Mouse (Mus musculus) midbrain, embryonic 13.5 days (tissue): ENCODE results near the gene Usp48. TPM values are rescaled to one million over a fixed set of nuclear protein-coding genes. Genes with fewer than 3 reads are reported as not detected.
"Not testable (repeated sequence)": the region's sequence is repeated elsewhere in the genome, so short reads cannot be mapped to it uniquely, and the experiment has no call there.

Experiments
- ATAC-seq: fragments of 200-750 bp; cut with Nextera tagmentation; 2 replicates; pipeline ENCODE4 v1.8.0; 2017; ENCODE audit warnings: mild to moderate bottlenecking, moderate TSS enrichment, moderate library complexity
- H3K27ac ChIP-seq: fragments of 300-500 bp; sonication (generic); 2 replicates; pipeline ENCODE4 v1.5.1; 2015; ENCODE audit warnings: inconsistent platforms, mild to moderate bottlenecking, moderate library complexity
- H3K27me3 ChIP-seq: fragments of 300-500 bp; sonication (generic); 2 replicates; pipeline ENCODE4 v1.6.1; 2015; ENCODE audit warnings: mild to moderate bottlenecking, inconsistent platforms
- H3K36me3 ChIP-seq: fragments of 300-500 bp; sonication (generic); 2 replicates; pipeline ENCODE4 v1.6.1; 2015; ENCODE audit warnings: mild to moderate bottlenecking, inconsistent platforms
- H3K4me1 ChIP-seq: fragments of 300-500 bp; sonication (generic); replicated peaks from 2 replicates; pipeline ENCODE4 v1.6.1; 2015; ENCODE audit warnings: inconsistent platforms
- H3K4me2 ChIP-seq: fragments of 300-500 bp; sonication (generic); replicated peaks from 2 replicates; pipeline ENCODE4 v1.6.1; 2015; ENCODE audit warnings: moderate library complexity, mild to moderate bottlenecking, inconsistent platforms
- H3K4me3 ChIP-seq: fragments of 300-500 bp; sonication (generic); replicated peaks from 2 replicates; pipeline ENCODE4 v1.5.1; 2015; ENCODE audit warnings: mild to moderate bottlenecking, inconsistent platforms
- H3K9ac ChIP-seq: fragments of 300-500 bp; sonication (generic); replicated peaks from 2 replicates; pipeline ENCODE4 v1.6.1; 2015; ENCODE audit warnings: mild to moderate bottlenecking, inconsistent platforms
- H3K9me3 ChIP-seq: fragments of 300-500 bp; sonication (generic); 2 replicates; pipeline ENCODE4 v1.6.1; 2016; ENCODE audit warnings: mild to moderate bottlenecking, inconsistent platforms
- WGBS: fragments of 180-500 bp; shearing (Covaris S2); methylation state at CpG from one replicate; pipeline ENCODE4 v1.1.7; 2015; 5-methylcytosine and 5-hydroxymethylcytosine counted together
- polyA plus RNA-seq: library from polyadenylated mRNA; unstranded; fragments of >200 nt; fragmentation: Nextera tagmentation; extraction: Ambion mirVana; gene quantifications from 2 replicates; pipeline ENCODE4 v1.2.1, GENCODE M21; 2015

Usp48 gene
- polyA plus RNA-seq, 1 experiment from 2014 or later: 72.9 TPM

DNA sequence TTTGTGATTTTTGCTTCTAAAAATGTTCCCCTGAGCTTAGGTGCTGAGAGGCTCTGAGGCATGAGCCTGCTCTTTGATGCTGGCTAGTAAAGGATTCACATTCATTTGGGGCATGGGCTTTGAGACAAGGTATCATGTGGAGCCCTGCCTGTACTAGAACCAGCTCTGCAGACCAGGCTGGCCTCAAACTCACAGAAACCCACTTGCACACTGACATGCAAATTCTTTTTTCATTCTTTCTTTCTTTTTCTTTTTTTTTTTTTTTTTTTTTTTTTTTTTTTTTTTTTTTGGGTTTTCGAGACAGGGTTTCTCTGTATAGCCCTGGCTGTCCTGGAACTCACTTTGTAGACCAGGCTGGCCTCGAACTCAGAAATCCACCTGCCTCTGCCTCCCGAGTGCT, 4.5 kb upstream of the Usp48 start:
- H3K4me3 ChIP-seq, H3K27me3 ChIP-seq, ATAC-seq, H3K36me3 ChIP-seq, H3K4me2 ChIP-seq, H3K27ac ChIP-seq, H3K9ac ChIP-seq, H3K4me1 ChIP-seq, H3K9me3 ChIP-seq: not testable (repeated sequence)
- 87% methylated on average over 2 of the region's 3 CpGs for WGBS

DNA sequence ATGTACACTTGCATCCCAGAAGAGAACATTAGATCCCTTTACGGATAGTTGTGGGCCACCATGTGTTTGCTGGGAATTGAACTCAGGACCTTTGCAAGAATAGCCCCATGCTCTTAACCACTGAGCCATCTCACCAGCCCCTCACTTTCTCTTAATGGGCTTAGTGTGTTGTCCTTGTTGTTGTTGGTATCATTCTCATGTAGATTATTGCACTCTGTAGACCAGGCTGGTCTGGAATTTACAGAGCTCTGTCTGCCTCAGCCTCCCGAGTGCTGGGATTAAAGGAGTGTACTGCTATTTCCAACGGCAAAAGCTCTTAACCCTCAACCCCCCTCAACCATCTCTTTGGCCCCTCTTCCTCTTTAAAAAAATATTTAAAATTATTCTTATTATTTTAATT, 4.0 kb upstream of the Usp48 start:
- H3K9me3 ChIP-seq: no peaks in the 10 kb centered on the region
- no peak overlapping the region for H3K4me2 ChIP-seq
- WGBS: 85% methylated on average over 3 of the region's 3 CpGs
- ATAC-seq: no peak
- H3K4me3 ChIP-seq: no peak overlapping the region
- no peak overlapping the region for H3K9ac ChIP-seq
- no peak overlapping the region for H3K27ac ChIP-seq
- H3K27me3 ChIP-seq: no peaks in the 10 kb centered on the region
- no peaks in the 10 kb centered on the region for H3K36me3 ChIP-seq
- H3K4me1 ChIP-seq: peaks cover 3% of the 10 kb centered on the region; the same call in 1 of the 2 replicates

DNA sequence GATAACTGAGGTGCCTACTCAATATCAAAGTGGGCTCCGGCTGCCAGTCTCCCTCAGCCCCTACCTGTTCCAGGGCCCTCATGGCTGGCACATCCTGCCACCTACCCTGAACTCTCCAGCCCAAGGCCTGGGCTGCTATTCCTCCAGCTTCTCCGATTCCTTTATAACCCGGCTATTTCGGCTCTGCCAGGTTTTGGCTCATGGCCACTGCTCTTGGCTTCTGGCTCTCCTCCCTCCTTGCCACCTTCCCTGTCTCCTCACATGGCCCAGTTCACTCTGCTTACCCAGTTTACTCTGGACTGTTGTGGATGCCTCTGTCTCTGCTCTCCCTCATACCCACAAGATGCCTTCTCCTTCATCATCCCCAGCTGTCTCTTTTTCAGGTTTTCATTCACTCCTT, 2.6 kb upstream of the Usp48 start:
- Histone ChIP-seq H3K4me3 (no peak overlapping the region), H3K36me3 (no peaks in the 10 kb centered on the region), H3K4me1 (peaks cover 16% of the 10 kb centered on the region), H3K9me3 (no peaks in the 10 kb centered on the region), H3K27ac (no peak overlapping the region), H3K27me3 (no peaks in the 10 kb centered on the region), H3K4me2 (no peak overlapping the region), H3K9ac (no peak overlapping the region)
- 93% methylated on average over 4 of the region's 4 CpGs for WGBS
- no peak for ATAC-seq

DNA sequence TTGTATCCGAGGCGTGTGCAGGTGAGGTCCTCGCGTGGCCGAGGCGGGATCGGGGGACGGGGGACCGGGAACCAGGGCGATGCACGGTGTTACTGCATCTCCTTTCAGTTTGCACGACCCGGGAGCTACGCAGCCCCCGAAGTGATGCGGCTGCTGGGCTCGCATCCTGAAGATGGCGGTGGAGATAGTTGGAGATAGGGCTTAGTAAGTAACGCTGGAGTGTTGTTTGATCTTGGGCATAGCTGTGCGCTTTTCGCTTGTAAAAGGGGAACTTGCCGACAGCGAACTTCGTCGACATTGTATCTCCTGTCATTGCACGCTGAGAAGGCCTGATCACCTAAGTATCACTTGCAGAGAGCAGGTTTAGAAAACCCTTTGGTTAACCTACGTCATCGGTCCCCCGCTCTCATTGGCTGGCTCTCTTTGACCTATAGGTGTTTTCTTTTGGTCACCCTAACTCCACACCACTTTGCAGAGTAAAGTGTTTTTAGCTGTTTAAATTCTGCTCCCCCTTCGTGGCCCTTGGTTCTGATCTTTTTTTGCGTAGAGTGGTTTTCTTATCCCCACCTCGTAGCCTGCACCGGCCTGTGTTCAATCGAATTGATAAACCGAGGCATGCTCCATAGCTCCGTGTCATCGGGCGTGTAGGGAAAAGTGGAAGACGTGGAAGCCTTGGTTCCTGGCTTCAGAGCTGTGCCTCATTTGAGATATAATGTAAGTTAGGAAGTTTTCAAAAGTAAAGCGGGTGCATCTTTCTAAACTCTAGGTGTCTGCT, 1.1 kb downstream of the Usp48 start:
- Histone ChIP-seq H3K4me3 (peak overlapping the region; percentile 82), H3K9me3 (no peaks in the 10 kb centered on the region), H3K36me3 (no peaks in the 10 kb centered on the region), H3K9ac (peak overlapping the region; percentile 88), H3K4me1 (peaks cover 45% of the 10 kb centered on the region), H3K4me2 (peak overlapping the region; percentile 85), H3K27ac (peak overlapping the region; percentile 97), H3K27me3 (no peaks in the 10 kb centered on the region)
- ATAC-seq: no peak
- 5% methylated on average over 40 of the region's 40 CpGs for WGBS

DNA sequence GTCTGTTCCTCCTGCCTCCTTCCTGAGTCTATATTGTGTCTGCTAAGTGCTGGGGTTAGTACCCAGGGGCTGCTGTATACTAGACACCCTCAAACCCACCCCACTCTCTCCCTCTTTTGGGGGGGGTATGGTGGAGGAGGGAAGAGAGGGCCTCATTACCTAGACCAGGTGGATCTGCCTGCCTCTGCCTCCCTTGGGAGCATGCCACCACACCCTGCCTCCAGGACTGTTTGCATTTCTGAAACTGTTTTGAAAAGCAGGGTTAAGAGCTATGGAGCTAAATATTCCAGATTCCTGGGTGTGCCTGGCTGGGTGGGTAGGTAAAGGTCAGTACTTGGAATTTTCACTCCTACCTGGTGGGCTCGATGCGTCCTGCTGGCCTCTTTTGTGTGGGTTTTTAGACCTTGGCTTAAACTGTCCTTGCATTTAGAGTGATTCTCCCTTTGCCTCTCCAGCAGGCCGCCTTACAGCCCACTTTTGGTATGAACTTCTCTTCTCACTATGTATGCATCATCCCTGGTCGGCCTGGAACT, 3.6 kb downstream of the Usp48 start:
- no peak overlapping the region for H3K4me2 ChIP-seq
- H3K36me3 ChIP-seq: no peaks in the 10 kb centered on the region
- no peak overlapping the region for H3K4me3 ChIP-seq
- 97% methylated on average over 4 of the region's 4 CpGs for WGBS
- no peak overlapping the region for H3K27ac ChIP-seq
- H3K9me3 ChIP-seq: no peaks in the 10 kb centered on the region
- H3K27me3 ChIP-seq: no peaks in the 10 kb centered on the region
- ATAC-seq: no peak
- no peak overlapping the region for H3K9ac ChIP-seq
- H3K4me1 ChIP-seq: peaks cover 61% of the 10 kb centered on the region

DNA sequence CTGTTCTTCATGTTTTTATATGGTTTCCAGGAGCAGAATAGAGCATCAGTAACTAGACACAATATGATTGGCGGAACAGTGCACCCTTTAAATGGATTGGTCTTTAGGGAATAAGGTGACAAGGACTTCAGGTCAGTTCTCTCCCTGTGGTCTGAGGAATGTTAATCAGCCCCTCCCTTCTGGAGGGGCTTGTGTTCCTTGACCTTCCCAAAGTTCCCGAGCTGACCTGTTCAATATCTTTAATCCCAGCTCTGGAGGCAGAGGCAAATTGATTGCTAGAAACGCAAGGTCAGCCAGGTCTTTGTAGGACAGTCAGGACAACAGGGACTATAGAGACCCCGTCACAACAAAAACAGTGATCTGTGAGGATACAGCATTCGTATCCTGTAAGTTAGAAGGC, 5.0 kb downstream of the Usp48 start:
- H3K36me3 ChIP-seq: no peaks in the 10 kb centered on the region
- H3K9ac ChIP-seq: no peak overlapping the region
- H3K4me1 ChIP-seq: peaks cover 65% of the 10 kb centered on the region
- H3K9me3 ChIP-seq: no peaks in the 10 kb centered on the region
- WGBS: 65% methylated on average over 5 of the region's 5 CpGs
- no peak overlapping the region for H3K4me2 ChIP-seq
- no peak overlapping the region for H3K4me3 ChIP-seq
- H3K27ac ChIP-seq: no peak overlapping the region
- ATAC-seq: no peak
- no peaks in the 10 kb centered on the region for H3K27me3 ChIP-seq

DNA sequence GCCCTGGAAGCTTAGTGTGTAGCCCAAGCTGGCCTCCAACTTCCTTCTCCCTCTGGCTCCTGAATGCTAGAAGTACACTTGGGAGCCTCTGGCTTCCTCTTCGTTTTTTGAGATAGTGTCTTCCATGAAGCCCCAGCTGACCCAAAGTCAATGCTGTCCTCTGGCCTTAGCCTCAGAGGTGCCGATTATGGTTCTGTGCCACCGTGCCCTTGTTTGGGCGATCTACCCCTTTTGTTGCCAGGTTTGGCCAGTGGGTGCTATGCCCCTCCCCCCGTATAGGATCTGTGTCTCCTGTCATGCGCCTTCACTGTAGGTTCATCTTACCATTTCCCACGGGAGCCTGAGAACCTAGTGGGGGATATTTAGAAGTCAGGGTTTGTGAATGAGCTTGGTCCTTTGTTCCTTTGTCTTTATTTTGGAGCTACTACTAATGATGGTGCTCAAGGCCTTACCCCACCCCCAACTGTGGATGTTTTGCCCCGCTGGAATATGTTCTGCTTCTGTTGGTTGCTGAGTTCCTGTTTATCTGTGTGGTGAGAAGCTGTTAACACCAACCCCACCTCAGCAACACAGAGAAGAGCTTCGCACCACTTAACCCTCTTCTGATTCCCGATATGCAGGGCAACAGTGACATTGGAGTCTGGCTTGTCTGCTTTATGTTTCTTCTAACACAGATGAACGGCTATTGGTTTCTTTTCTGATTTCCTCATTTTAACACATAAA, 10.1 kb downstream of the Usp48 start:
- WGBS: 85% methylated on average over 11 of the region's 11 CpGs
- Histone ChIP-seq H3K27me3 (no peaks in the 10 kb centered on the region), H3K4me1 (peaks cover 36% of the 10 kb centered on the region), H3K27ac (peak overlapping the region; percentile 39; the same call in 1 of the 2 replicates), H3K9me3 (no peaks in the 10 kb centered on the region), H3K9ac (no peak overlapping the region), H3K4me3 (no peak overlapping the region), H3K4me2 (no peak overlapping the region), H3K36me3 (peaks cover 39% of the 10 kb centered on the region)
- ATAC-seq: no peak

DNA sequence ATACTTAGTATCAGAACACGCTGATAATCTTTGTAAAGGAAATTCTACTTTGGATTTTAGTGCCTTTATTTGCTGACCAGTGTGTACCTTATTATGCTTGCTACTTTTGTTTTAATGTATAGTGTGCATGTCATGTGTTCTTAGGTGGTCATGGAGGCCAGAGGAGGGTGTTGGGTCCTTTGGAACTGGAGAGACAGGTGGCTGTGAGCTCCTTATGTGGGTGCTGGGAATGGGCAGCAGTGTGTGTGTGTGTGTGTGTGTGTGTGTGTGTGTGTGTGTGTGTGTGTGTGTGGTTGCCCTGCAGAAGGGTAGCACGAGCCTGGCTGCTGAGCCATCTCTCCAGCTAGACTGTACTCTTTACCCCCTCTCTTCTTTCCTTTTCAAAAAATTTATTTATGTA, 13.5 kb downstream of the Usp48 start:
- H3K4me2 ChIP-seq: no peak overlapping the region
- H3K27ac ChIP-seq: no peak overlapping the region
- no peaks in the 10 kb centered on the region for H3K27me3 ChIP-seq
- ATAC-seq: no peak
- H3K36me3 ChIP-seq: peaks cover 73% of the 10 kb centered on the region
- no peak overlapping the region for H3K4me3 ChIP-seq
- H3K9ac ChIP-seq: no peak overlapping the region
- no peaks in the 10 kb centered on the region for H3K9me3 ChIP-seq
- H3K4me1 ChIP-seq: peaks cover 10% of the 10 kb centered on the region
- WGBS: 95% methylated on average over 2 of the region's 2 CpGs

DNA sequence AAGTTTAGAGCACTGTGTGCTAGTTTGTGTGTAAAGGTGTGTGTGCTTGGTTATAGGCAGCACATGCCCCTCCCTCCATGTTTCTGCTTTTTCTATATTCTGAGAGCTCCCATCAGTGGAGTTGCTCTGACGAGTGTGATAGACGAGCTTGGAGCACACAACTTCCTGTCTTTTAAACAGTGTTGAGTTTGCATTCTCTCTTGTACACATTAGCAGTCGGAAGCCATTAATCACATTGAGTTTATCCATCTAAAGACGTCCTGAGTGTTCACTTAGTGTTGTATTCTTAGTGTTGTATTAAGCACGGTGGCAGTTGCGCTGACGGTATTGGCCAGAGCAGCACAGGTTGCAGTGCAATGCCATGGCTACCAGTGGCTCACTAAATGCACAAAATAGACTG, 15.7 kb downstream of the Usp48 start:
- 96% methylated on average over 7 of the region's 7 CpGs for WGBS
- no peaks in the 10 kb centered on the region for H3K9me3 ChIP-seq
- ATAC-seq: no peak

DNA sequence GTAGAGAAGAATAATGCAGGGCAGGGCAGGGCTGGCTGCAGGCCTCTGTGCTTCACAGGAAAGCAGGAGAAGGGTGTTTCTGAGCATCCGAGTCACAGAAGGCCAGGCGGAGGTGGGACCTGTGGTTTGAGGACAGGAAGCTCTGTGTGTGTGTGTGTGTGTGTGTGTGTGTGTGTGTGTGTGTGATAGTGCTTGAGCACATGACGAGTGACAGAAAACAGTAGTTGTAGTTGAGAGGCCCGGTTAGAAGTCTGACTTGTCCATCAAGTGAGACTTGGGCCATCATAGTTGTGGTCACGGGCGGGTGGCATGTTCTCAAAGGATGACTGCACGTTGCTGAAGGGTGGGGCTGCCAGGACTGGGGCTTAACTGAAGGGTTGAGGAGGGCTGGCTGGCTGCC, 16.1 kb downstream of the Usp48 start:
- Histone ChIP-seq H3K4me2 (no peak overlapping the region), H3K4me3 (no peak overlapping the region), H3K4me1 (no peaks in the 10 kb centered on the region), H3K9me3 (no peaks in the 10 kb centered on the region), H3K27me3 (no peaks in the 10 kb centered on the region), H3K9ac (no peak overlapping the region), H3K27ac (no peak overlapping the region), H3K36me3 (peaks cover 99% of the 10 kb centered on the region)
- no peak for ATAC-seq
- 92% methylated on average over 7 of the region's 7 CpGs for WGBS

More for the DNA sequence above, 15.7 kb downstream of the Usp48 start:
- no peak overlapping the region for H3K27ac ChIP-seq
- H3K36me3 ChIP-seq: peaks cover 95% of the 10 kb centered on the region
- no peak overlapping the region for H3K4me3 ChIP-seq
- H3K27me3 ChIP-seq: no peaks in the 10 kb centered on the region
- no peak overlapping the region for H3K9ac ChIP-seq
- no peak overlapping the region for H3K4me2 ChIP-seq
- no peaks in the 10 kb centered on the region for H3K4me1 ChIP-seq

DNA sequence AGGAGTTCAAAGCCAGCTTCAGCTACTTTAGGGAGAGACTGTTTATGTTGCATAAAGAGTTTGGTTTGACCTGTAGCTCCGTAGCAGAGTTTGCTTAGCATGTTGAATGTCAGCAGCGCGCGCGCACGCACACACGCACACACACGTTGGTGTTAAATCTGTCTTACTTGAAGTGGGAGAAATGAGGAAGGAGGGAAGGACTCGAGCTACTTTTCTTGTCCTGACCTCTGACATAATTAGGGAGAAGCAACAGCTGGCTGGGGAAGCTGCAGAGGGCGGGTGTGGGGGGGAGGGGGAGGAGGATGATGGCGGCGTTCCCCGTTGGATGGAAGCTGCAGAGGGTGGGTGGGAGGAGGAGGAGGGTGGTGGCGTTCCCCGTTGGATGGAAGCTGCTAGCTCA, 16.7 kb downstream of the Usp48 start:
- H3K27ac ChIP-seq: no peak overlapping the region
- H3K9ac ChIP-seq: no peak overlapping the region
- no peak overlapping the region for H3K4me2 ChIP-seq
- ATAC-seq: no peak
- H3K4me1 ChIP-seq: no peaks in the 10 kb centered on the region
- 85% methylated on average over 15 of the region's 15 CpGs for WGBS
- H3K9me3 ChIP-seq: no peaks in the 10 kb centered on the region
- H3K27me3 ChIP-seq: no peaks in the 10 kb centered on the region
- no peak overlapping the region for H3K4me3 ChIP-seq
- peaks cover 98% of the 10 kb centered on the region for H3K36me3 ChIP-seq

DNA sequence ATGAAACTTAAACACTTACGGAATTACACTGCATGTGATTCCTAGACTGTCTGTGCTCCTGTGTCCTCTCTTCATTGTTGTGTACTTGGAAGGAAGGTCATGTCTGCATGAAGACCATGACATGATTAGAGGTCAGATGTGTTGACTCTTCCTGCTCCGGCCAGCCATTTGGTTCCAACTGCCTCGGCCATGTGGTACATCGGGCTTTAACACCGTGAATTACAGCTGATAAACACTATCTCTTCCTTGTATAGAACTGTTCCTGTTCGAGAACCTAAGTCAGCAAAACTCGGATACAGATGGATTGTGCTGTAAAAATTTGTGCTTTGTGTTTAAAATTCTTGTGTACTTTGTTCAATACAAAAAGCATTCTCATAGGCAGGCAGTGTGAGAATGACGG, 29.3 kb downstream of the Usp48 start:
- no peak overlapping the region for H3K4me2 ChIP-seq
- peaks cover 77% of the 10 kb centered on the region for H3K36me3 ChIP-seq
- no peaks in the 10 kb centered on the region for H3K27me3 ChIP-seq
- no peaks in the 10 kb centered on the region for H3K4me1 ChIP-seq
- no peak overlapping the region for H3K27ac ChIP-seq
- 96% methylated on average over 8 of the region's 8 CpGs for WGBS
- no peak overlapping the region for H3K9ac ChIP-seq
- no peak for ATAC-seq
- no peak overlapping the region for H3K4me3 ChIP-seq
- H3K9me3 ChIP-seq: no peaks in the 10 kb centered on the region
